Mouse (Mus musculus) induced T-regulatory cell, adult 2 months (primary cell): Measurements from ENCODE around the gene Elf3.
"Not testable (repeated sequence)": the region's sequence is repeated elsewhere in the genome, so short reads cannot be mapped to it uniquely, and the experiment has no call there.

ENCODE experiments used
- DNase-seq: peaks from one replicate; pipeline ENCODE4 v3.0.0-alpha.2; 2012; ENCODE audit warnings: low read depth

Gene Elf3

GRCm38 (mm10) chr1:135237131-135237851 is 21.1 kb downstream of the Elf3 start:
- DNase-seq, result no peak

- DNase-seq, result no peak
Observed at GRCm38 (mm10) chr1:135234771-135235170, 23.6 kb downstream of the Elf3 start.

GRCm38 (mm10) chr1:135233961-135234360 is 24.4 kb downstream of the Elf3 start:
- DNase-seq, result no peak

GRCm38 (mm10) chr1:135231878-135232277 is 26.5 kb downstream of the Elf3 start:
- DNase-seq, result not testable (repeated sequence)

- DNase-seq, result no peak
Observed at GRCm38 (mm10) chr1:135227339-135227950, 30.9 kb downstream of the Elf3 start.

- DNase-seq, result no peak
Observed at GRCm38 (mm10) chr1:135224981-135225604, 33.3 kb downstream of the Elf3 start.

GRCm38 (mm10) chr1:135224147-135224546 is 34.2 kb downstream of the Elf3 start:
- no peak for DNase-seq

- no peak for DNase-seq
Observed at GRCm38 (mm10) chr1:135217607-135218233, 40.6 kb downstream of the Elf3 start.

GRCm38 (mm10) chr1:135213772-135214640 is 44.4 kb downstream of the Elf3 start:
- no peak for DNase-seq

- DNase-seq, result no peak
Observed at GRCm38 (mm10) chr1:135210421-135210820, 47.9 kb downstream of the Elf3 start.

GRCm38 (mm10) chr1:135208716-135209115 is 49.7 kb downstream of the Elf3 start:
- no peak for DNase-seq

- DNase-seq, result no peak
Observed at GRCm38 (mm10) chr1:135206586-135207339, 51.6 kb downstream of the Elf3 start.

GRCm38 (mm10) chr1:135205257-135205656 is 53.1 kb downstream of the Elf3 start:
- no peak for DNase-seq

- DNase-seq, result no peak
Observed at GRCm38 (mm10) chr1:135204196-135205126, 53.9 kb downstream of the Elf3 start.
